Comparison of ENCODE assay signal across 25 mouse cellular contexts in genomic region chr16:33077069-33077627, GRCm38 (mm10). TPM values are rescaled to one million over a fixed set of nuclear protein-coding genes. Genes with fewer than 3 reads are reported as not detected.
DNase-seq lines count a peak whose midpoint lies in the region; ATAC-seq and TF ChIP-seq lines count a peak whose summit lies in the region.
"Had no signal": no experiment of that assay in that cellular context is flagged by ENCODE, and none has a peak within 500 bp of the region (broad histone marks: within the 10 kb centered on the region; RNA-seq: fewer than 3 reads in every experiment).

No protein-coding gene starts in this region.

- no peak for ATAC-seq in hindbrain, embryonic 12.5 days (ENCODE audit: low FRiP score)
- ATAC-seq in cerebellum, adult (ENCODE audit: insufficient number of reproducible peaks, low FRiP score, low TSS enrichment) = no peak
- ATAC-seq: activated CD4-positive, CD25-positive, alpha-beta regulatory T cell, adult 4 months; CD4-positive, CD25-positive, alpha-beta regulatory T cell, adult 4 months; forebrain, postnatal 0 days; intestine, embryonic 15.5 days had no signal

- TF ChIP-seq POLR2A in bone marrow macrophage, adult 2 months (IDR thresholded peaks at IDR 0.05; ENCODE audit: borderline replicate concordance, low read depth, low read length) = no peak

- no peaks in the 10 kb centered on the region for H3K27me3 ChIP-seq in hindbrain, embryonic 12.5 days
- H3K27me3 ChIP-seq: embryonic facial prominence, embryonic 12.5 days; heart, embryonic 13.5 days; hindbrain, embryonic 15.5 days; intestine, embryonic 15.5 days had no signal

- WGBS in macrophage (ENCODE audit: missing documents) = 0% methylated on average over 5 of the region's 5 CpGs
- WGBS in hindbrain, embryonic 12.5 days = 95% methylated on average over 5 of the region's 5 CpGs

- H3K4me3 ChIP-seq in bone marrow macrophage, adult 2 months (ENCODE audit: insufficient read depth, low read length) = peak overlapping the region; percentile 24; the same call in 1 of the 2 replicates
- no peak overlapping the region for H3K4me3 ChIP-seq in macrophage (ENCODE audit: inconsistent target)
- no peak overlapping the region for H3K4me3 ChIP-seq in hindbrain, embryonic 12.5 days
- H3K4me3 ChIP-seq: embryonic facial prominence, embryonic 12.5 days; gastrocnemius, adult 2 months; heart, embryonic 13.5 days; hindbrain, embryonic 15.5 days; intestine, embryonic 15.5 days; myocyte had no signal

- peak; percentile 27 for DNase-seq in lung, postnatal 36 days
- no peak for DNase-seq in lung, postnatal 10 days
- DNase-seq in ovary, adult 18-20 months (ENCODE audit: low spot score) = no peak
- DNase-seq: adrenal gland, postnatal 14 days; cerebellum, adult 8-10 months; forebrain, postnatal 0 days; gastrocnemius, adult 2 months; kidney, adult 9 months; kidney, postnatal 25 days; layer of hippocampus, adult 9-11 months; lung, adult 2 months; midbrain, embryonic 14.5 days; right cerebral cortex, postnatal 25 days had no signal

- H3K79me2 ChIP-seq in macrophage (ENCODE audit: inconsistent target) = no peaks in the 10 kb centered on the region

- no peak overlapping the region for H3K9ac ChIP-seq in hindbrain, embryonic 12.5 days
- H3K9ac ChIP-seq: embryonic facial prominence, embryonic 12.5 days; forebrain, postnatal 0 days; heart, embryonic 13.5 days; hindbrain, embryonic 15.5 days; intestine, embryonic 15.5 days had no signal

- H3K36me3 ChIP-seq in macrophage (ENCODE audit: inconsistent target) = no peaks in the 10 kb centered on the region
- peaks cover 29% of the 10 kb centered on the region for H3K36me3 ChIP-seq in hindbrain, embryonic 12.5 days
- H3K36me3 ChIP-seq: intestine, embryonic 15.5 days had no signal

- no peak for TF ChIP-seq CTCF in bone marrow macrophage, adult 2 months (IDR thresholded peaks at IDR 0.05; ENCODE audit: low read depth, low read length)

- no peaks in the 10 kb centered on the region for H3K9me3 ChIP-seq in hindbrain, embryonic 12.5 days (replicated peaks)
- H3K9me3 ChIP-seq: embryonic facial prominence, embryonic 12.5 days; G1E; heart, embryonic 13.5 days; hindbrain, embryonic 15.5 days; intestine, embryonic 15.5 days had no signal

- H3K4me2 ChIP-seq in hindbrain, embryonic 12.5 days (replicated peaks) = no peak overlapping the region
- H3K4me2 ChIP-seq: embryonic facial prominence, embryonic 12.5 days; heart, embryonic 13.5 days; hindbrain, embryonic 15.5 days; intestine, embryonic 15.5 days had no signal

- H3K4me1 ChIP-seq in bone marrow macrophage, adult 2 months (ENCODE audit: control insufficient read depth, insufficient read depth, low read length) = peaks cover 45% of the 10 kb centered on the region
- H3K4me1 ChIP-seq in hindbrain, embryonic 12.5 days = no peaks in the 10 kb centered on the region
- H3K4me1 ChIP-seq: embryonic facial prominence, embryonic 12.5 days; heart, embryonic 13.5 days; hindbrain, embryonic 15.5 days; intestine, embryonic 15.5 days had no signal

- H3K27ac ChIP-seq in bone marrow macrophage, adult 2 months (ENCODE audit: insufficient read depth, low read depth, low read length) = peak overlapping the region; percentile 95
- peak overlapping the region; percentile 88 for H3K27ac ChIP-seq in macrophage
- H3K27ac ChIP-seq in hindbrain, embryonic 12.5 days = no peak overlapping the region
- H3K27ac ChIP-seq: embryonic facial prominence, embryonic 12.5 days; gastrocnemius, adult 2 months; heart, embryonic 13.5 days; hindbrain, embryonic 15.5 days; intestine, embryonic 15.5 days had no signal

RNA-seq across cellular contexts. Expression of gene Lmln, which starts 14.8 kb away (rescaled TPM):
- polyA plus RNA-seq in bone marrow macrophage, adult 2 months (2012; ENCODE audit: insufficient read depth, insufficient read length, missing spikeins) = 4.4 and 4.6 TPM in 2 replicates
- total RNA-seq in macrophage (2018; cell fraction: chromatin; rRNA removed) = 10 to 100 TPM in 15 of 26 experiments, 1 to 10 TPM in 8, under 1 TPM in 3; 0.33 to 40.0 (median 13.2) TPM
- total RNA-seq in macrophage (2018; cell fraction: cytosol; rRNA removed) = 1 to 10 TPM in 24 of 26 experiments, under 1 TPM in 2; 0.57 to 5.0 (median 2.7) TPM
- 10 to 100 TPM in 5 of 26 experiments, 1 to 10 TPM in 21; 1.5 to 14.9 (median 5.4) TPM for total RNA-seq in macrophage (2018; cell fraction: nucleus; rRNA removed)
- 1.7 to 3.2 TPM (median 1.9 TPM) in 3 replicates for polyA plus RNA-seq in macrophage (2018)
- polyA plus RNA-seq in hindbrain, embryonic 12.5 days (2016; fragmentation: Nextera tagmentation; extraction: Ambion mirVana) = 3.0 and 3.4 TPM in 2 replicates

RNA-seq across cellular contexts. Expression of gene Rpl35a, which starts 20.9 kb away (rescaled TPM):
- 1,252 and 1,407 TPM in 2 replicates for polyA plus RNA-seq in bone marrow macrophage, adult 2 months (2012; ENCODE audit: insufficient read depth, insufficient read length, missing spikeins)
- 100 to 1,000 TPM in 1 of 26 experiments, 10 to 100 TPM in 25; 31.1 to 216 (median 55.7) TPM for total RNA-seq in macrophage (2018; cell fraction: chromatin; rRNA removed)
- total RNA-seq in macrophage (2018; cell fraction: cytosol; rRNA removed) = 100 to 1,000 TPM; 282 to 615 (median 404) TPM
- 100 to 1,000 TPM in 3 of 26 experiments, 10 to 100 TPM in 23; 37.4 to 123 (median 71.6) TPM for total RNA-seq in macrophage (2018; cell fraction: nucleus; rRNA removed)
- 621 to 1,326 TPM (median 1,292 TPM) in 3 replicates for polyA plus RNA-seq in macrophage (2018)
- 568 and 650 TPM in 2 replicates for polyA plus RNA-seq in hindbrain, embryonic 12.5 days (2016; fragmentation: Nextera tagmentation; extraction: Ambion mirVana)

RNA-seq across cellular contexts. Expression of gene Iqcg, which starts 21.1 kb away (rescaled TPM):
- 0.15 and 0.86 TPM in 2 replicates for polyA plus RNA-seq in bone marrow macrophage, adult 2 months (2012; ENCODE audit: insufficient read depth, insufficient read length, missing spikeins)
- 1 to 10 TPM in 1 of 26 experiments, under 1 TPM in 15, not detected in 10; 0.13 to 1.4 (median 0.41) TPM for total RNA-seq in macrophage (2018; cell fraction: chromatin; rRNA removed)
- under 1 TPM; 0.12 to 0.85 (median 0.32) TPM for total RNA-seq in macrophage (2018; cell fraction: cytosol; rRNA removed)
- 1 to 10 TPM in 2 of 26 experiments, under 1 TPM in 15, not detected in 9; 0.14 to 2.0 (median 0.32) TPM for total RNA-seq in macrophage (2018; cell fraction: nucleus; rRNA removed)
- polyA plus RNA-seq in macrophage (2018) = 0.40 to 0.43 TPM (median 0.42 TPM) in 3 replicates
- polyA plus RNA-seq in hindbrain, embryonic 12.5 days (2016; fragmentation: Nextera tagmentation; extraction: Ambion mirVana) = 6.5 and 6.9 TPM in 2 replicates
